Mouse (Mus musculus): ENCODE measurements around the gene Bpnt1.

GRCm38 (mm10) chr1:185362677-185363520 lies 30.9 kb downstream of the Bpnt1 start, which contains the start of gene Eprs:
- TF ChIP-seq GATA1 (IDR thresholded peaks at IDR 0.05; ENCODE audit: borderline replicate concordance, low read length) (no peak), FLI1 (IDR thresholded peaks at IDR 0.05; ENCODE audit: low read length) (no peak)
